Mouse (Mus musculus) bone marrow macrophage, adult 2 months (primary cell): ENCODE data around the gene Ablim1.

Experiments used
- CTCF ChIP-seq: IDR thresholded peaks from 2 replicates; pipeline ENCODE4 v1.5.1; 2012; ENCODE audit warnings: low read depth, mild to moderate bottlenecking, low read length, moderate library complexity
- POLR2A ChIP-seq: IDR thresholded peaks from 2 replicates; pipeline ENCODE4 v1.6.1; 2012; ENCODE audit warnings: mild to moderate bottlenecking, low read depth, low read length, borderline replicate concordance

GRCm38 (mm10) chr19:56989171-56989570 is 325.5 kb downstream of the Ablim1 start:
- TF ChIP-seq CTCF: no peak
- TF ChIP-seq POLR2A: no peak
